Mouse (Mus musculus) embryonic facial prominence, embryonic 10.5 days (tissue): ENCODE measurements around the gene Pitpnc1. TPM values are rescaled to one million over a fixed set of nuclear protein-coding genes. Genes with fewer than 3 reads are reported as not detected.

ENCODE experiments used
- DNase-seq: peaks from one replicate; pipeline ENCODE4 v3.0.0-alpha.2; 2017; ENCODE audit warnings: low spot score
- H3K27ac ChIP-seq: fragments of 300-500 bp; sonication (generic); replicated peaks from 2 replicates; pipeline ENCODE4 v1.5.1; 2016; ENCODE audit warnings: mild to moderate bottlenecking
- H3K27me3 ChIP-seq: fragments of 300-500 bp; sonication (generic); replicated peaks from 2 replicates; pipeline ENCODE4 v1.6.1; 2016; ENCODE audit warnings: low read depth, mild to moderate bottlenecking; ENCODE audit not compliant: poor library complexity, severe bottlenecking
- H3K36me3 ChIP-seq: fragments of 300-500 bp; sonication (generic); replicated peaks from 2 replicates; pipeline ENCODE4 v1.6.1; 2016; ENCODE audit warnings: mild to moderate bottlenecking, moderate library complexity
- H3K4me1 ChIP-seq: fragments of 300-500 bp; sonication (generic); 2 replicates; pipeline ENCODE4 v1.6.1; 2016
- H3K4me3 ChIP-seq: fragments of 300-500 bp; sonication (generic); 2 replicates; pipeline ENCODE4 v1.5.1; 2016; ENCODE audit warnings: mild to moderate bottlenecking, moderate library complexity
- H3K9me3 ChIP-seq: fragments of 300-500 bp; sonication (generic); 2 replicates; pipeline ENCODE4 v1.6.1; 2016; ENCODE audit warnings: mild to moderate bottlenecking
- WGBS: fragments of 180-500 bp; shearing (Covaris S2); methylation state at CpG from one replicate; pipeline ENCODE4 v1.1.7; 2016; 5-methylcytosine and 5-hydroxymethylcytosine counted together
- polyA plus RNA-seq: library from polyadenylated mRNA; unstranded; fragments of >200 nt; fragmentation: Nextera tagmentation; extraction: Ambion mirVana; gene quantifications from 2 replicates; pipeline ENCODE4 v1.2.1, GENCODE M21; 2016

Gene Pitpnc1
- polyA plus RNA-seq, 1 experiment from 2014 or later: 42.5 TPM

- Histone ChIP-seq H3K27me3 (no peaks in the 10 kb centered on the region), H3K36me3 (no peaks in the 10 kb centered on the region), H3K27ac (no peak overlapping the region), H3K4me3 (no peak overlapping the region), H3K9me3 (no peaks in the 10 kb centered on the region), H3K4me1 (peaks cover 35% of the 10 kb centered on the region)
- WGBS: 89% methylated on average over 3 of the region's 3 CpGs
- DNase-seq: no peak
Observed at GRCm38 (mm10) chr11:107370476-107370875, 100.0 kb downstream of the Pitpnc1 start.

GRCm38 (mm10) chr11:107369661-107370060 is 100.8 kb downstream of the Pitpnc1 start:
- Histone ChIP-seq H3K27ac (no peak overlapping the region), H3K4me3 (no peak overlapping the region), H3K9me3 (no peaks in the 10 kb centered on the region), H3K27me3 (no peaks in the 10 kb centered on the region), H3K36me3 (no peaks in the 10 kb centered on the region), H3K4me1 (peaks cover 31% of the 10 kb centered on the region)
- WGBS: 92% methylated on average over 6 of the region's 6 CpGs
- no peak for DNase-seq

GRCm38 (mm10) chr11:107365938-107366712 is 104.4 kb downstream of the Pitpnc1 start:
- Histone ChIP-seq H3K27me3 (no peaks in the 10 kb centered on the region), H3K4me1 (peaks cover 16% of the 10 kb centered on the region), H3K9me3 (no peaks in the 10 kb centered on the region), H3K27ac (no peak overlapping the region), H3K36me3 (no peaks in the 10 kb centered on the region), H3K4me3 (no peak overlapping the region)
- no peak for DNase-seq
- WGBS: 77% methylated on average over 13 of the region's 13 CpGs

GRCm38 (mm10) chr11:107358695-107359094 is 111.8 kb downstream of the Pitpnc1 start:
- Histone ChIP-seq H3K9me3 (no peaks in the 10 kb centered on the region), H3K4me1 (peaks cover 33% of the 10 kb centered on the region), H3K4me3 (no peak overlapping the region), H3K27me3 (no peaks in the 10 kb centered on the region), H3K27ac (no peak overlapping the region), H3K36me3 (0 out of 2 replicates have a peak, but pooled peaks cover 7% of the 10 kb centered on the region)
- 71% methylated on average over 5 of the region's 5 CpGs for WGBS
- no peak for DNase-seq

DNA sequence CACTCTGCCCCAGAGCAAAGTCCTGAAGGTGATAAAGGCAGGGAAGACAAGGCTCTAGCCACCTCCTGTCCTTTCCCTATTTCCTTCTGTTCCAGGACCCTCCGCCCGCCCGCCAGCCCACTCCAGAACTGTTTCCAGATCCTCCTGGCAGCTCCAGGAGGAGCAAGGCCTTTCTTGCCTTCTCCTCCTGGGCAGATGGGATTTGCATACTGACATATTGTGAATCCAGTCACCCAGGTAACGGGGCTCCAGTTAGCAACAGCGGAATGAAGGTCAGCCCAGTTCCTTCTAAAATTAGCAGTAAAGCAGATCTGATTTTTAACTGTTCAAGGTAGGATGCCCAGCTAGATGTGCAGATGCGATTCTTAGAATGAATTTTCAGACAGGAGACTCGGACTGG is 114.3 kb downstream of the Pitpnc1 start:
- Histone ChIP-seq H3K27ac (no peak overlapping the region), H3K4me3 (no peak overlapping the region), H3K9me3 (no peaks in the 10 kb centered on the region), H3K27me3 (no peaks in the 10 kb centered on the region), H3K4me1 (peaks cover 33% of the 10 kb centered on the region), H3K36me3 (peaks cover 7% of the 10 kb centered on the region; the same call in 1 of the 2 replicates)
- no peak for DNase-seq
- WGBS: 86% methylated on average over 7 of the region's 7 CpGs

GRCm38 (mm10) chr11:107355526-107355925 is 115.0 kb downstream of the Pitpnc1 start:
- H3K27ac ChIP-seq: no peak overlapping the region
- DNase-seq: no peak
- H3K27me3 ChIP-seq: no peaks in the 10 kb centered on the region
- 59% methylated on average over 3 of the region's 3 CpGs for WGBS
- no peak overlapping the region for H3K4me3 ChIP-seq
- peaks cover 33% of the 10 kb centered on the region for H3K4me1 ChIP-seq
- H3K9me3 ChIP-seq: no peaks in the 10 kb centered on the region
- peaks cover 11% of the 10 kb centered on the region for H3K36me3 ChIP-seq

- WGBS: 89% methylated on average over 8 of the region's 8 CpGs
- no peak overlapping the region for H3K4me3 ChIP-seq
- H3K36me3 ChIP-seq: peaks cover 20% of the 10 kb centered on the region
- peaks cover 31% of the 10 kb centered on the region for H3K4me1 ChIP-seq
- H3K9me3 ChIP-seq: no peaks in the 10 kb centered on the region
- H3K27ac ChIP-seq: no peak overlapping the region
- no peaks in the 10 kb centered on the region for H3K27me3 ChIP-seq
- DNase-seq: no peak
Observed at GRCm38 (mm10) chr11:107354499-107355143, 115.9 kb downstream of the Pitpnc1 start.

- no peak overlapping the region for H3K4me3 ChIP-seq
- H3K4me1 ChIP-seq: peaks cover 21% of the 10 kb centered on the region
- H3K27ac ChIP-seq: no peak overlapping the region
- H3K9me3 ChIP-seq: no peaks in the 10 kb centered on the region
- no peaks in the 10 kb centered on the region for H3K27me3 ChIP-seq
- peaks cover 16% of the 10 kb centered on the region for H3K36me3 ChIP-seq
- DNase-seq: no peak
- 23% methylated on average over 7 of the region's 7 CpGs for WGBS
Observed at GRCm38 (mm10) chr11:107352596-107352995, 117.9 kb downstream of the Pitpnc1 start.

DNA sequence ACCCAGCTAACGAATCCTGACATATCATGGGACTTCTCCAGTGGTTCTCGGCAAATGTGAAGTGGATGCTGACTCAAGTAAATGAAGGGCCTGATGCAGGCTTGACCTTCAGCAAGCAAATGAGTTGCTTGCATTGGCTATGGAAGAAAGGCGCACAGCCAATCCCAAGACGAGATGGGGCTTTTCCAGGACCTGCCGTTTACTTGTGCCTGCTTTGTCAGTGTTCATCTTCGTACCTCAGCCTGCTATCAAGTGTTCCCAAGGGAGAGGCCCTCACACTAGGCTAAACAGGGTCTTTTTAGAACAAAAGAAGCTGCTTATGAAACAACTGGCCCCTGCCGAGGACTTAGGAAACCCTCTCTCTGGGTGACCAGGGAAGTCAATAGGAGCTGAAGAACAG is 120.7 kb downstream of the Pitpnc1 start:
- peaks cover 18% of the 10 kb centered on the region for H3K36me3 ChIP-seq
- H3K4me1 ChIP-seq: peaks cover 7% of the 10 kb centered on the region
- H3K27ac ChIP-seq: no peak overlapping the region
- WGBS: 91% methylated on average over 7 of the region's 7 CpGs
- DNase-seq: no peak
- H3K27me3 ChIP-seq: no peaks in the 10 kb centered on the region
- no peaks in the 10 kb centered on the region for H3K9me3 ChIP-seq
- no peak overlapping the region for H3K4me3 ChIP-seq

DNA sequence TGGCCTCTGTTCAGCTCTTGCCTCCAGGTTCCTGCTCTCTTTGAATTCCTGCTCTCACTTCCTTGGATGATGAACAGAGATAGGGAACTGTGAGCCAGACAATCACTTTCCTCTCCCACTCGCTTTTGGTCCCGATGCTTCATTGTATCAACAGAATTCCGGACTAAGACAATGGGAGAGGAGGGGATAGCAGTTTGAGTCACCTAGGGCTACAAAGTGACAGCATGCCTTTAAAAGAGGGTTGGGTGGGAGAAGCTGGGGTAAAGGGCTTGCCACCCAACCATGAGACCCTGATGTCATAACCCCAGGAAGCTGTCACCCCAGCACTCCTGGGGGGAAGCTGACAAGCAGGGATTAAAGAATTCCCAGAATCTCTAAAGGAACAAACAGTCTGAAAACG is 127.5 kb downstream of the Pitpnc1 start:
- no peak for DNase-seq
- Histone ChIP-seq H3K27me3 (no peaks in the 10 kb centered on the region), H3K4me1 (peaks cover 33% of the 10 kb centered on the region), H3K4me3 (no peak overlapping the region), H3K9me3 (no peaks in the 10 kb centered on the region), H3K27ac (no peak overlapping the region), H3K36me3 (peaks cover 5% of the 10 kb centered on the region; the same call in 1 of the 2 replicates)
- 83% methylated on average over 4 of the region's 4 CpGs for WGBS

- Histone ChIP-seq H3K9me3 (no peaks in the 10 kb centered on the region), H3K4me1 (peaks cover 39% of the 10 kb centered on the region), H3K27ac (no peak overlapping the region), H3K4me3 (no peak overlapping the region), H3K36me3 (peaks cover 5% of the 10 kb centered on the region; the same call in 1 of the 2 replicates), H3K27me3 (no peaks in the 10 kb centered on the region)
- WGBS: 78% methylated on average over 1 of the region's 1 CpGs
- DNase-seq: no peak
Observed at GRCm38 (mm10) chr11:107342432-107342831, 128.1 kb downstream of the Pitpnc1 start.

DNA sequence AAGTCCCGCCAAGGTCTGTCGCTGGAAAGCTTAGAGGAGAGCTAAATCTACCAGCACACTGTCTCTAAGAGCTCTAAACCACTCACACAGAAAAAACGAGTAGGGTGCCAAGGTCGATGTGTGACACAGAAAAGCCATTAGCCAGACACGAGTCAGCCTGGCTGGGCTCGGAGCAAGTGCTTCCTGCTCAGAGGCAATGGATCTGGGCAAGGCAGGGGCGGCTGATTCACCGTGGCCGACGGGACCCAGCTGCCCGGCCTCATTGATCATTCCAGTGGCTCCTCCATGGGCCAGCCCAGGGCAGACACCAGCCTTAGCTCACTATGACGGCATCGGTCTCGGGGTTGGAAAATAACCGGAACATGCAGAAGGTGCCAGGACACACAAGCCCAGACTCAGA is 129.2 kb downstream of the Pitpnc1 start:
- no peaks in the 10 kb centered on the region for H3K27me3 ChIP-seq
- no peaks in the 10 kb centered on the region for H3K9me3 ChIP-seq
- no peak overlapping the region for H3K27ac ChIP-seq
- H3K4me1 ChIP-seq: peaks cover 48% of the 10 kb centered on the region
- peak; percentile 46 for DNase-seq
- H3K4me3 ChIP-seq: no peak overlapping the region
- peaks cover 5% of the 10 kb centered on the region; the same call in 1 of the 2 replicates for H3K36me3 ChIP-seq
- WGBS: 55% methylated on average over 15 of the region's 15 CpGs

DNA sequence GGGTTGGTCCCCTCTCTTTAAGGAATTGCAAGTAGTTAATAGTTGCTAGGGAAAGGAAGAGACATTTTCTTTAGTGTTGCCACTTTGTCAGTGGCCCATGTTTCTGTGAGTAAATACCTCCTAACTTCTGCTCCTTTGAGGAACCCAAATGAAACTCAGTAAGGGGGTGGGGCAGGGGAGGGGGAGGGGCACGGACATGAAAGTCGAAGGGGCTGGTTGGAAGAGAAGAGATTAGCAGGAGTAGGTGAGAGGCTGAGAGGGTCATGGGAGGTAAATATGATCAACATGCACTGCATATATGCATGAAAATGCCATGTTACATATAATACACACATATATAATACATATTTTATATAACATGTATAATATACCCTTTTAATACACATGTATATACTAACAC is 129.7 kb downstream of the Pitpnc1 start:
- WGBS: 25% methylated on average over 2 of the region's 2 CpGs
- Histone ChIP-seq H3K27ac (no peak overlapping the region), H3K27me3 (no peaks in the 10 kb centered on the region), H3K36me3 (peaks cover 10% of the 10 kb centered on the region), H3K4me1 (peaks cover 48% of the 10 kb centered on the region), H3K4me3 (no peak overlapping the region), H3K9me3 (no peaks in the 10 kb centered on the region)
- no peak for DNase-seq
